Mouse (Mus musculus): ENCODE data around the gene Cbln1. TPM values are rescaled to one million over a fixed set of nuclear protein-coding genes. Genes with fewer than 3 reads are reported as not detected.

The Cbln1 gene
- not detected in 3 replicates for total RNA-seq (2017)

- ATAC-seq (replicated peaks; ENCODE audit: insufficient number of reproducible peaks, low FRiP score, low TSS enrichment, poor library complexity, severe bottlenecking), result no peak
These were observed at the start of gene Cbln1 for GRCm38 (mm10) chr8:87472271-87473236. Gene Cbln1, minus strand, starts transcription at chr8:87472609.

- ATAC-seq (replicated peaks; ENCODE audit: insufficient number of reproducible peaks, low FRiP score, low TSS enrichment, poor library complexity, severe bottlenecking), result no peak
These were observed 44.7 kb upstream of the Cbln1 start for GRCm38 (mm10) chr8:87517132-87517531.

GRCm38 (mm10) chr8:87513796-87514195 lies 41.4 kb upstream of the Cbln1 start:
- ATAC-seq (replicated peaks; ENCODE audit: insufficient number of reproducible peaks, low FRiP score, low TSS enrichment, poor library complexity, severe bottlenecking), result no peak

GRCm38 (mm10) chr8:87513350-87513749 lies 40.9 kb upstream of the Cbln1 start:
- no peak for ATAC-seq (replicated peaks; ENCODE audit: insufficient number of reproducible peaks, low FRiP score, low TSS enrichment, poor library complexity, severe bottlenecking)

- ATAC-seq (replicated peaks; ENCODE audit: insufficient number of reproducible peaks, low FRiP score, low TSS enrichment, poor library complexity, severe bottlenecking), result no peak
These were observed 40.2 kb upstream of the Cbln1 start for GRCm38 (mm10) chr8:87512636-87513035.

GRCm38 (mm10) chr8:87507046-87507445 lies 34.6 kb upstream of the Cbln1 start:
- ATAC-seq (replicated peaks; ENCODE audit: insufficient number of reproducible peaks, low FRiP score, low TSS enrichment, poor library complexity, severe bottlenecking), result no peak

- no peak for ATAC-seq (replicated peaks; ENCODE audit: insufficient number of reproducible peaks, low FRiP score, low TSS enrichment, poor library complexity, severe bottlenecking)
These were observed 32.0 kb upstream of the Cbln1 start for GRCm38 (mm10) chr8:87504441-87504840.

GRCm38 (mm10) chr8:87502684-87503083 lies 30.3 kb upstream of the Cbln1 start:
- no peak for ATAC-seq (replicated peaks; ENCODE audit: insufficient number of reproducible peaks, low FRiP score, low TSS enrichment, poor library complexity, severe bottlenecking)

GRCm38 (mm10) chr8:87497641-87498040 lies 25.2 kb upstream of the Cbln1 start:
- ATAC-seq (replicated peaks; ENCODE audit: insufficient number of reproducible peaks, low FRiP score, low TSS enrichment, poor library complexity, severe bottlenecking), result no peak

GRCm38 (mm10) chr8:87496511-87496910 lies 24.1 kb upstream of the Cbln1 start:
- no peak for ATAC-seq (replicated peaks; ENCODE audit: insufficient number of reproducible peaks, low FRiP score, low TSS enrichment, poor library complexity, severe bottlenecking)

- ATAC-seq (replicated peaks; ENCODE audit: insufficient number of reproducible peaks, low FRiP score, low TSS enrichment, poor library complexity, severe bottlenecking), result no peak
These were observed 22.5 kb upstream of the Cbln1 start for GRCm38 (mm10) chr8:87494862-87495261.

- ATAC-seq (replicated peaks; ENCODE audit: insufficient number of reproducible peaks, low FRiP score, low TSS enrichment, poor library complexity, severe bottlenecking), result no peak
These were observed 17.5 kb upstream of the Cbln1 start for GRCm38 (mm10) chr8:87489841-87490415.

GRCm38 (mm10) chr8:87481396-87481795 lies 9.0 kb upstream of the Cbln1 start:
- ATAC-seq (replicated peaks; ENCODE audit: insufficient number of reproducible peaks, low FRiP score, low TSS enrichment, poor library complexity, severe bottlenecking), result no peak

GRCm38 (mm10) chr8:87478221-87478620 lies 5.8 kb upstream of the Cbln1 start:
- no peak for ATAC-seq (replicated peaks; ENCODE audit: insufficient number of reproducible peaks, low FRiP score, low TSS enrichment, poor library complexity, severe bottlenecking)

GRCm38 (mm10) chr8:87477102-87477645 lies 4.8 kb upstream of the Cbln1 start:
- no peak for ATAC-seq (replicated peaks; ENCODE audit: insufficient number of reproducible peaks, low FRiP score, low TSS enrichment, poor library complexity, severe bottlenecking)

GRCm38 (mm10) chr8:87475551-87475950 lies 3.1 kb upstream of the Cbln1 start:
- ATAC-seq (replicated peaks; ENCODE audit: insufficient number of reproducible peaks, low FRiP score, low TSS enrichment, poor library complexity, severe bottlenecking), result no peak

GRCm38 (mm10) chr8:87474379-87474778 lies 2.0 kb upstream of the Cbln1 start:
- no peak for ATAC-seq (replicated peaks; ENCODE audit: insufficient number of reproducible peaks, low FRiP score, low TSS enrichment, poor library complexity, severe bottlenecking)

- ATAC-seq (replicated peaks; ENCODE audit: insufficient number of reproducible peaks, low FRiP score, low TSS enrichment, poor library complexity, severe bottlenecking), result no peak
These were observed 1.5 kb upstream of the Cbln1 start for GRCm38 (mm10) chr8:87473940-87474339.

- no peak for ATAC-seq (replicated peaks; ENCODE audit: insufficient number of reproducible peaks, low FRiP score, low TSS enrichment, poor library complexity, severe bottlenecking)
These were observed 905 bp upstream of the Cbln1 start for GRCm38 (mm10) chr8:87473314-87473713.

Measured in monocyte, adult 5-6 weeks (primary cell).